Mouse (Mus musculus) cerebellum, adult (tissue): ENCODE data around the gene Chst5.
A peak's percentile ranks its signal among the peaks of the same experiment; 100 is the strongest.
"Not testable (repeated sequence)": the region's sequence is repeated elsewhere in the genome, so short reads cannot be mapped to it uniquely, and the experiment has no call there.

Experiments used
- ATAC-seq: cut with Nextera tagmentation; 2 replicates; pipeline ENCODE4 v1.9.2; 2017; ENCODE audit warnings: mild to moderate bottlenecking, moderate library complexity, mixed read lengths; ENCODE audit not compliant: insufficient number of reproducible peaks, low FRiP score, low TSS enrichment

Gene Chst5

DNA sequence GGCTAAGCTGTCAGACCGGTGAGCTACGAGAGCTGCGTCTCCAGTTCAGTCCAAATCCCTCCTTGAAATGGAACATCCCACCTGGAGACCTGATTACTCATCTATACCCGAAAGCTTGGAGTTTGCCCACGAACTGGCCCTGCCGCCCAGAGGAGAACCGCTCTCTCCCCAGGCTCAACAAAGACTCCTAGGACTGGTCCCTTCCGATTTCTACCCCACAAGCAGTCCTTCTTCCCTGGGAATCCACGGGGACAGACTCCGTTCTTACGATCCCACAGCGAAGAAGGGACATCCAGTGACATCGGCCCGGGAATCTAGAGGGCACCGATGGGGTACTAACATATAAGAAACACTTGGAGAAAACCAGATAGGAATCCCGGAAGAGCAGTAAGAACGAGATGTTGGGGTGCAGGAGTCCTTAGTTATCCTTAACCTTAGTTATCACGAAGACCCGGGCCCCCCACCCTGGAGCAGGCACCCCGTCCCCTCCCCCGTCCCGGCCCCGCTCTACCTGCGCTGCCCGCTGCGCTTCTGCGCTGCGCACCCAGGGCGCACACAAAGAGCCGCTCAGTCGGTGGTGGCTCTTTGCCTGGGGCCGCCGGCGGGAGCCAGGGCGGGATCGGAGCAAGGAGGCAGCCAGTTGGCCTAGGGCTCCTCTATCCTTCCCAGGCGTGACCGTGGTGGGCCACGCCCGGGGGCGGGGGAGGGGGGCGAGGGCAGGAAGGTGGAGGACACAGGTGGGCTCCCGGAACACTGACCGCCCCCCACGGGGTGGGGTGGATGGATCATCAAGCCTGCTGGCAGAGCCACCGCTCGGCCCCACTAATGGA lies at the start of gene Chst5:
Gene Chst5, minus strand, starts transcription at position 827 of the 830 bp plus-strand sequence.
- peak; percentile 57; the same call in 1 of the 2 replicates for ATAC-seq

DNA sequence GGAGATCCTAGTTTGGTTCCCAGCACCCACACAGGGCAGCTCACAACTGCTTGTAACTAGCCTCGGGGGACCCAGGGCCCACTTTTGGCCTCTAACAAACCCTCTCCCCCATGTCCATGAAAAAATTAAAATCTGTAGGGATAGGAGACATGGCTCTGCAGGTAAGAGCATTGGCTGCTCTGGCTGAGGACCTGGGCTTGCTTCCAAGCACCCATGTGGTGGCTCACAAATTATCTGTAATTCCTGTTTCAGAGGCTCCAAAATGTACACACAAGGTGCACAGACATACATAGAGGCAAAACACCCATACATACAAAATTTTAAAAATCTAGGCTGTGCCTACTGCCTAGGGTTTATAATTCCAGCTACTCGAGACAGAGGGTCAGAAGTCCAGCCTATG lies 47.0 kb upstream of the Chst5 start:
- no peak for ATAC-seq

DNA sequence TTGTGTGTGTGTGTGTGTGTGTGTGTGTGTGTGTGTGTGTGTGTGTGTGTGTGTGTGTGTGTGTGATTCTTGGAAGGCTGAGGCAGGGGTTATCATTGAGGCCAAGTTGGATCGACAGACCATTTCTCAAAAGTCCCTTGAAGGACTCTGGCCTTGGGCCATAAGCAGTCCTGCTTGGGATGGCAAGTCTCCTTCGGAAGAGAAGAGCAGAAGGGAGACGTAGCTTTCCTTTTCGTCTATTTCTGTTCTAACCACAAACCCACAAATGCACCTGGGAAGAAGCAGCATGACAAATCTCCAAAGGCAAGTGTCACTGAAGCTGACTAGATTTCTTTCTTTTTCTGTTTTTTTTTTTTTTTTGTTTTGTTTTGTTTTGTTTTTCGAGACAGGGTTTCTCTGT lies 45.6 kb upstream of the Chst5 start:
- no peak for ATAC-seq

DNA sequence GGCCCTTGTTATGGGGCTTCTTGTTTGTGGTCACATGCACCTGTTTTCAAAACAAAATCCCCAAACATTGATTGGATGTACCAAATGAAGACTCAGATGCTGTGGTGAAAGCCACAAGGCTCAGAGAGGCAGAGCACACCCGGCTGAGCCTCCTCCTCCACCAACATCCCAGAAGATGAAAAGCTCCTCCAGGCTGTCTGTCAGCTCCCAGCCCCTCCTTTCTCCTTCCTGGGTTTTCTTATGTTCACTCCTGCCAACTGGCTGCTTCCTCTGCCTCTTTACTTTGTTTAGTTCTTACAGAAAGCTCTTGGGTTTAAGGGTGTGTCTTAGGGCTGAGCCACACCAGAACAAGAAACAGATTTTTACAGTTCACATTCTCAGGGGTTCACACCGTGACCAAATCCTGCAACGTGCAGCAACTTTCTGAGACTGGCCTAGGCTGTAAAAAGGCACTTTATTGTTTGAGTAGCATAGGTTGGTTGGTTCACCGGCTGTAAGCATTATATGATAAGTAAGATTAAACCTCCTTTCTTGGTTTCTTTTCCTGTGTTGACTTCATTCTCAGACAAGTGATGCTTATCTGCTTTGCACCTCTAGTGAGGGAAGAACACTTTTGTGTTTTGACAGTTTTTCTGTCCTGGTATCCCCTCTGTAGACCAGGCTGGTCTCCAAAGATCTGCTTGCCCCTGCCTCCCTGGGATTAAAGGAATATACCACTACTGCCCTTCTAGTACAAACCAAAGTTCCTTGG lies 44.8 kb upstream of the Chst5 start:
- ATAC-seq: no peak

DNA sequence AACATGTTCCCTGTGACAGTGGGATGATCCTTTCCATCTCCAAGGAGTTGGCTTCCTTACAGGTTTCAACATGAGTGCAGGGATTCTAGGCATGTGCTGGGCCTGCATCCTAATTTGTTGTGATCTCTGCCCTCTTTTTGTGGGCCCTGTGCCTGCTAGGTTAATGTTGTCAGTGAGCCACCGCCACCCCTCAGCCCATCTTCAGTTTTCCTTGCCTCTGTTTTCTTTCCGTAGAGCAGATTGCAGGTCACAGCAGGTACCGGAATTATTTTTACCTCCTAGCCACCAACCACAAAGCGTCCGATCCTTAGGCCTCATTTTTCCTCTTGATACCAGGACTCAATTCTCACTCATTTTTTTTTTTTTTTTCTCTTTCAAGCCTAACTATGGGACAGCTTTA lies 41.7 kb upstream of the Chst5 start:
- peak; percentile 52; the same call in 1 of the 2 replicates for ATAC-seq

DNA sequence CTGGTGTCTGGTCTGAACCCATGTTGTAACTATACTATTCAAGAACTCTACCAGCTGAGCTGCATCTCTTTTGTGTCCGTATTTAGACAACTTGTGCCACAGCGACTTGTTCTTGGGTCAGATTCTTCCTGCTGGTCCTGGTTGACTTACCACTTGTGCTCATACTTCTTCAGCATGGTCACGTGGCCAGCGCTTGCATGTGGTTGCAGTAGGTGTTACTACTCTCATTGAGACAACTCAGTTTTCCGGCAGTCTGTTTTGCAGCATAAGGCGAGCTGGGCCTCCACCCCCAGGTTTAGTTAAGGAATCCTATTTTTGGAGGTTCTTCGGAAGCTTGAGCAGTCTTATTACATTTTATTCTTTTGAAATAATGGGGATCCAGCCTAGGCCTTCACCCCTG lies 41.1 kb upstream of the Chst5 start:
- no peak for ATAC-seq

DNA sequence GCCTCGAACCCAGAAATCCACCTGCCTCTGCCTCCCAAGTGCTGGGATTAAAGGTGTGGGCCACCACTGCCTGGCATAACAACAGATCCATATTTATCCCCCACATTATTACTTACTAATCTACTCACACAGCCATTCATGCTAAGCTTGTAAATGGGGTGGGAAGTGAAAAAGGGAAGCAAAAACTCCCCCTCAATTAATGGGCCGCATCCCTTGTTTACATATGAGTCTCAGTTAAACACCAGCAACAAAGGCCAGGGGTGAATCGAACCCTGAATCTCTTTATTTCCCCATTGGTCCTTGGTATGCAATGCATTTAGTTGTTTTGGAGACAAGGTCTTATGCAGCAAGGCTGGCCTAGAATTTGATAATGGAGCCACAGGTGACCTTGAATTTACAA lies 40.6 kb upstream of the Chst5 start:
- ATAC-seq: no peak

DNA sequence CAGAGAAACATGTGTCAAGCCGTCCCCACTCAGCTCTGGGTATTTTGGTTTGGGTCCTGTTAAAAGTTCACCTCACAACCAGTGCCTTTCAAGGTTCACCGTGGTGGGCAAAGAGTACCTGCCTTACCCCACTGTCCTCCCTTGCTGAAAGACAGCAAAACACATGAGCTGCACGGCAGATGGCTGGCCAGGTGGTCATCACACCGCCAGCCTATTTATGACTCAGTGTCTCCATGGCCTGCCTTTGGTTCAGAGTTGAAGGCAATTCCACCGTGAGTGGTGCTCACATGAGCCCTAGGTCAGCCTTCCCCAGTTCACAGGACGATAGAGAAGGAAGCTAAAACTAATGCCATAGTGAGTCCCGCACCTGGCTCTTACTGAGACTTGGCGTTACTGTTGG lies 37.7 kb upstream of the Chst5 start:
- peak; percentile 51; the same call in 1 of the 2 replicates for ATAC-seq

DNA sequence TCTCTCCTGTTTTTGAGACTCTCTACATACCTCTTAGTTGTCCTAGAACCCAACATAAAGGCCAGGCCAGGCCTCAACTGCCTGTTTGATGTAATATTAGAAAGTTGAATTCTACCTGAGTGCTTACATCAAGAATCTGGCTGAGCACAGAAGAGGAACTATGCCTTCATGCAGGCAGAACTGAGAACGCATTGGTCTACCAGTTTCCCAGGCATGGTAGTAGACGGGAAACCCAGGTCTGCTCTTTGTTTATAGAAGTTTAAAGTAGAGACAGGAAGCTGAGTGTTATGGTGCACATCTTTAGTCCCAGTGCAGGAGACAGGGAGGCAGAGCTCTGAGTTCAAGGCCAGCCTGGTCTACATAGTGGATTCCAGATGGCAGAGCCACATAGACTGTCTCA lies 36.9 kb upstream of the Chst5 start:
- no peak for ATAC-seq

DNA sequence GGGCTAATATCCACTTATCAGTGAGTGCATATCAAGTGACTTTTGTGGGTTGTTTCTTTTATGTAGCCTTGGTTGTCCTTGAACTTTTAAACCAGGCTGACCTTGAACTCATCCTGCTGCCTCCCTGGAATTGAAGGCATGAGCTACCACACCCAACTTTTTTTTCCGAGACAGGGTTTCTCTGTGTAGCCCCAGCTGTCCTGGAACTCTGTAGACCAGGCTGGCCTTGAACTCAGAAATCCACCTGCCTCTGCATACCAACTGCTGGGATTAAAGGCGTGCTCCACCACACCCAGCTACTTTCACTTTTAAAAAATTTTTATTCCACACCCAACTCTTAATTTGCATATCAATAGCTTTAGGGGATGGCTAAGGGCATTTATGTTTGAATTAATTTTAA lies 33.3 kb upstream of the Chst5 start:
- ATAC-seq: no peak

DNA sequence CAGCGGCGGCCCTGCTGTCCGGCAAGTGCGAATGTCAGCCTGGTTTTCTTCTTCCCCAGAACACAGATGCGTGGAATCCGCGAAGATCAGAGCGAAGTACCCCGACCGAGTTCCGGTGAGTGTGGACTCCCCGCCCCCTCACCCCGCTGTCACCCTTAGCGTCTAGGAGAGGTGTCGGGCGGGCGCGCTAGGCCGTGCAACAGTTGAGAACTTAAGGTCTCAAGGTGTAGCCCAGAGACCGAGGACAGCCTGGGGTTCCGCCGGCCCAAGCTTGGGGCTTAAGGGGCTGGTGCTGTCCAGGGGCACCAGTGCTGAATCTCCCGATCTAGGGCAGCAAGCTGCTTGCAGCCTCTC lies 30.8 kb upstream of the Chst5 start:
- ATAC-seq: peak; percentile 39; the same call in 1 of the 2 replicates

DNA sequence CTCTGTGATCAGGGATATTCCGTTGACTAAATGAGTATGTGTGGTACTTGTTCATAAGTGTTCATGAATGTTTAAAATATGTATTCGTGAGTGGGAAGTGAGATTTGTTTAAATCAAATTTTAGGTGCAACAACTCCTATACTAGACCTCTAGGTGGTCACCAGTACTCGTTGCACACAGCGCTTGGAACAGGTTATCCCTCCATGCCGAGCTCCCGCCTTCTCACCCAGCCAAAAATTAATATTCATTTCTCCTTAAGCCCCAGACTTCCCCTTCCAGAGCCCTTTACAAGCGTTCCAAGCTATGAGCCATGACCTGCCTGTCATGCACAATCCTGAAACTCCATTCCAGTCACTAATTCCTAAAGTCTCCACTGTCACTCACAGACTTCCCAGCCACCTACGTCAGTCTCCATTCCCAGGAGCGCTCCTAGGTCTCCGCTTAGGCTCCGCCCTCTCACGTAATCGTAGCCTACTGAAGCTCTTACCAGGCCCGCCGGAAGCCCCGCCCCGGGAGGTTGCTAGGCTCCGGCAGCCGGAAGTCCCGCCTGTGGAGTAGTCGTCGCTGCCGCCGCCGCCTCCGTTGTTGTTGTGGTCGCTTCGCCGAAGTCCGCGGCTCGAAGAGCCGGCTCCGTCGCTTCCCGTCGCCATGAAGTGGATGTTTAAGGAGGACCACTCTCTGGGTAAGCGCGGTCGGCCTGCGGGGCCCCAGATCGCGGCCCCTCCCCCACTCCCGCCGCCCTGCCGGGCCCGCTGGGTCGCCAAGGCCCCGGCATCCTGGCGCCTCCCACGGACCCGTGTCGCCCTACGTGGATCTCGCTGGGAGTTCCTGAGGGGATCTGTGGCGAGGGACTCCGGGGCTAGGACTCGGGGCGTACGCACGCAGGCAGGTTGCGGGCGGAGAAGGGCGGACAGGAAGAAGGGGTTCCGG lies 30.2 kb upstream of the Chst5 start, which contains the start of gene Gabarapl2:
Gene Gabarapl2, plus strand, starts transcription at position 533 of the 930 bp plus-strand sequence.
- peak; percentile 97 for ATAC-seq

DNA sequence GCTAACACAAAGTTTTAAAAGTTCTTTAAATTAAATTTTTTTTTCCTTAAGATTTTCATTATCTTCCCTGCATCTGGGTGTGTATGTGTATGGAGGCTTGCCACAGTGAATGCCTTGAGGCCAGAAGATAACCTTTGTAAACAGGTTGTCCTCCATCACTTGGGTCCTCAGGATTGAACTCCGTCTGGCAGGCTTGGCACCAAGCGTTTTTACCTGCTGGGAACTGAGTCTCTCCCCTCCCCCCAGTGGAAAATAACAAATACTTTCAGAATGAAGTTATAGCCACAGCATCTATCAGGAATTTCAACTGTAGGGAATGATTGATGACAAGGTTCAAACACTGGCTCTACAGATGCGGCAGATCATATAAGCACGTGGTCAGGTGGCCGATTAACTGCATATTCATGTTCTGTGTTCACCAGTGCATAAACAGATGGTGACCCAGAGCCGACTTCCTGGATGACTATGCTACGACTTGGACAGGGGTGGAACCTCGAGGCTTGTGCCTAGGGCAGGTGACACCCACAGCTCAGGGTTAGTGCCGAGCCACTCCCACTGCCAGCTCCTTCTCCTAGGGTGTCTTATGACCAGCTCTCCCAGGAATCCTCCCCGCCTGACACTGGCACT lies 29.4 kb upstream of the Chst5 start:
- peak; percentile 69 for ATAC-seq

DNA sequence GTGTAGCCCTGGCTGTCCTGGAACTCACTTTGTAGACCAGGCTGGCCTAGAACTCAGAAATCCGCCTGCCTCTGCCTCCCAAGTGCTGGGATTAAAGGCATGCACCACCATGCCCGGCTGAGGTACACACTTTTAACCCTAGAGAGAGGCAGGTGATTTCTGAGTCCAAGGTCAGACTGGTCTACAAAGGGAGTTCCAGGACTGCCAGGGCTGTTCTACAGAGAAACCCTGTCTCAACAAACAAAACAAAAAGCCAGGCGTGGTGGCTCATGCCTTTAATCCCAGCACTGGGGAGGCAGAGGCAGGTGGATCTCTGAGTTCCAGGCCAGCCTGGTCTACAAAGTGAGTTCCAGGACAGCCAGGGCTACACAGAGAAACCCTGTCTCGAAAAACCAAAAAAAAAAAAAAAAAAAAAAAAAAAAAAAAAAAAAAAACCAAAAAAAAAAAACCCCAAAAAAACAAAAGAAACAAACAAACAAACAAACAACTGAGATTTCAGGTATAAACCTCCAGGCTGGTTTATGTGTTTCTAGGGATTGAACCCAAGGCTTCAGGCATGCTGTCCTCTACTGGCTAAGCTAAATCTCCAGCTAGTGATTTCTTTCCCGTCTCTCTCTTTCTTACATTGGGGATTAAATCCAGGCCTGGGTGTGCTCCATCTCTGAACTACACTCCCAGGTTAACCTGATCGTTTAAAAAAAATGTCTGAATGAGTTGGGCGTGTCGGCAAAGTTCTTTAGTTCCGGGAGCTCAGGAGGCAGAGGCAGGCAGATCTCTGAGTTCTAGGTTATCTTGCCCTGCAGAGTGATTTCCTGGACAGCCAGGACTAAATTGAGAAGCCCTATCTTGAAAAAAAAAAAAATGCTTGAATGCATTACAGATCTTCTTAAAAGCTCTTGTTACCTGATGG lies 28.1 kb upstream of the Chst5 start:
- ATAC-seq: not testable (repeated sequence)

DNA sequence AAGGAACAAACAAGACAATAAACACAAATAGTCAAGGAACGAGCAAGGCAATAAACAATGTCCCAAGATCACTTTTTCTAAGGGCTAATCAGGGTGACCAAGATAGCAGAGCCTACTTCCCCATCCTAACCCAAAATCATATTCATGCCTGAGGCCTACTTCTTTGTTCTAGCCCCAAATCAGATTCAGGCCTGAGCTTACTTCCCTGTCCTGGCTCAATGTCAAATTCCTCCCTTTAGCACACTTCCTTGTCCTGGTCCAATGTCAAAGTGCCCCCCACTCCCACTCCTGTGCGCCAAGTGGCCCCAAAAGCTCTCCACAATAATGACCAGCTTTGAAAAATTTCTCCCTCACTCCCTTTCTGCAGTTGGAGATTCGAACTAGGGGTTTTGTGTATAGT lies 26.9 kb upstream of the Chst5 start:
- no peak for ATAC-seq

DNA sequence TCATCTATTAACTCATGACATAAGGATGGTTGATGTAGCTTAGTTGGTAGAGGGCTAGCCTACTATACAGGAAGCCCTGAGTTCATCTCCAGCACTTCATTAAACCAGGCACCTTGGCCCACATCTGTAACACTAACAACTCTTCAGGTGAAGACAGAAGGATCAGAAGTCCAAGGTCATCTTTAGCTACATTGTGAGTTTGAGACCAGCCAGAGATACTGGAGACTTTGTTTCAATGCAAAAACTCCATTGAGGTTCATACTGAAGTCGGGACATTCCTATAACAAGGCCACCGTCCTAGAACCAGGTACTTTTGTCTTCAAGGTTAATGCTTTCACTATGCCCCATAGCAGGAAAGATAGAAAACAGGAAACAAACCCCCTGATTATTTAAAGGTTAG lies 24.0 kb upstream of the Chst5 start:
- no peak for ATAC-seq

DNA sequence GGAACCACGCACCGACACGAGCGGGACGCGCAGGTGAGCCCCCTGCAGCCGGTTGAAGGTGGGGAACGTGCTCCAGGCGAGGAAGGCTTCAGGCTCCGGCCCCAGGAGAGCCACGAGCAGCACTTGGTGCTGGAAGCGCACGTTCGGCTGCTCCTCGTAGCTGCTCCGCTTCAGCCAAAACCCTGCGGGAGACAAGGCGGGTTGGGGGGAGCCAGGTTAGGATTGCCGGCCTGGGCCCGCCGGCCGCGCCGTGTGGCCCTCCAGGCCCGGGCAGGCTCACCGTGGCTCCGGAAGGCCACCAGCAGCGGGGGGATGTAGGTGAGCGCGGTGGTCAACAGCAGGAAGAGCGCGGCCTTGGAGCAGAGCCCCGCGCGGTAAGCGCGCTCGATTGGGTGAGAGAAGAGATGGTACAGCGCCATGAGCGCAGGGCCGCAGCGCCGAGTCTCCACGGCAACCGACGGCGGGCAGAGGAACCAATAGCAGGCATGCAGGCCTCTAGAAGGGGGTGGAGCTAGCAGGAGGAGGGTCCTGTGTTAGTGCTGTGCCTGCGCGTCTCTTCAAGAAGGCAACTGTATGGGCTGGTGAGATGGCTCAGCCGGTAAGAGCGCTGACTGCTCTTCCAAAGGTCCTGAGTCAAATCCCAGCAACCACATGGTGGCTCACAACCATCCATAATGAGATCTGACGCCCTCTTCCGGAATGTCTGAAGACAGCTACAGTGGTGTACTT lies 23.3 kb upstream of the Chst5 start, which contains the start of gene Tmem231:
Gene Tmem231, minus strand, starts transcription at position 534 of the 729 bp plus-strand sequence.
- peak; percentile 99 for ATAC-seq

DNA sequence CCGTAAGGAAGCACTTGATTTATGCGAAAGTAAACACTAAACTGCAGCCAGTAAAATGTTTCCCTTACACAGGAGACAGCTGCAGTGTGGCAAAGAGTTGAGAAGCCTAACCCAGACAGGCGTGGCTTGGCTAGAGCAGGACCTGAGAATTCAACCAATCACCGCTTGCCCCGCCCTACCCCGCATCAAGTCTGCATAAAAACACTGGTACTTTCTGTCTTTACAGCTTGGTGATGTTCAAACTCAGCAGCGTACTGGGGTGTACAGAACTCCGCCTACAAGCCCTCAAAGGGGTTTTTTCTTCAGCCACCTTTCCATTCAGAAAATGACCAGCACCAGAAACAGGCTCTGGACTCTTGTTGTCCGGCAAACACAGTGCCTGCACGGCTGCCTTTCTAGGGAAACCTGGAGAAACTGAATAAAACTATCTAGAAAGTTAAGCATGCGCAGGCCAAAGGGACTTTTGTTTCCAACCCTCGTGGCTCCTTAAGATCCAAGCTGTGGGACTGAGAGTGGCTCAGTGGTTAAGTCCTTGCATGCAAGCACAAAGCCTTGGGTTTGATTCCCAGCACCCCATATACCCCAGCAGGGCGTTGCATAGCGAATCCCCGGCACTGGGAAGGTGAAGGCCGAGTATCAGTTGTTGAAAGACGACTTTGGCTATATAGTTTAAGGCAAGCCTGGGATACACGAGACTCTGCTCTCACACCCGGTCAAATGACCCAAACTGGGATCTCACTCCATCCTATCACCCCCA lies 22.5 kb upstream of the Chst5 start:
- no peak for ATAC-seq
